ENCODE assay signal across 19 mouse cellular contexts in the genomic region with DNA sequence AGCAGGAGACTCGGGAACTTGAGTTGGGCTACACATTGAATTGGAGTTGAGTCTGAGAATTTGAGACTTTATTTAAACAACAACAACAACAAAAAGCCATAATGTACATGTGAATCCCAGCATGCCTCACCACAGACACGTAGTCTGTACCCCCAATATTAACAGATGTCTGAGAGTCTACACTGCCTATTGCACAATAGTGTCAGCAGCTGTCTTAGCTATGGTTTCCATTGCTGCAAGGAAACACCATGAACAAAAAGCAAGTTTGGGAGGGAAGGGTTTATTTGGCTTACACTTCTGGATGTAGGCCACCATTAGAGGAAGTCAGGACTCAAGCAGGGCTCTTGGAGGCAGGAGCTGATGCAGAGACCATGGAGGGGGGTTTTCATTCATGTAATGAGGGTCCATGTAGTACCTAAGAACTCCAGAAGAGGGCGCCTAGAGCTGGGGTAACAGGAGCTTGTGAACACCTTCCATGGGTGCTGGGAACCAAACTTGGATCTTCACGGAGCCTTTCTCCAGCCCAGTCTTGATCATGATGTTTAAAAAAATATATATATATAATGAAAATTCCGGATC. TPM values are rescaled to one million over a fixed set of nuclear protein-coding genes. Genes with fewer than 3 reads are reported as not detected.
A peak's percentile ranks its signal among the peaks of the same experiment; 100 is the strongest.
DNase-seq lines count a peak whose midpoint lies in the region; ATAC-seq and TF ChIP-seq lines count a peak whose summit lies in the region.
"Had no signal": no experiment of that assay in that cellular context is flagged by ENCODE, and none has a peak within 500 bp of the region (broad histone marks: within the 10 kb centered on the region; RNA-seq: fewer than 3 reads in every experiment).

No protein-coding gene starts in this region.

- H3K9me3 ChIP-seq in midbrain, postnatal 0 days (ENCODE audit: low read length): no peaks in the 10 kb centered on the region
- H3K9me3 ChIP-seq in midbrain, embryonic 15.5 days: no peaks in the 10 kb centered on the region
- H3K9me3 ChIP-seq: embryonic facial prominence, embryonic 15.5 days; forebrain, embryonic 15.5 days; liver, embryonic 15.5 days; midbrain, embryonic 10.5 days; neural tube, embryonic 12.5 days had no signal

- DNase-seq in cerebellum, postnatal 10 days: peak; percentile 5 to 10
- DNase-seq in midbrain, postnatal 0 days (ENCODE audit: low spot score): no peak
- DNase-seq in brain, embryonic 14.5 days (ENCODE audit: low read depth): no peak
- peak; percentile 24 for DNase-seq in thymus, postnatal 4 days
- no peak for DNase-seq in cerebellum, postnatal 4 days (ENCODE audit: low spot score in 2 of 2)
- no peak for DNase-seq in cerebellum, adult 8-10 months
- DNase-seq: cerebellum, postnatal 25 days; heart, postnatal 14 days; kidney, postnatal 4 days; retina, postnatal 1 day had no signal

- no peaks in the 10 kb centered on the region for H3K27me3 ChIP-seq in midbrain, postnatal 0 days (ENCODE audit: insufficient read depth, low read length)
- no peaks in the 10 kb centered on the region for H3K27me3 ChIP-seq in midbrain, embryonic 15.5 days (replicated peaks)
- H3K27me3 ChIP-seq: embryonic facial prominence, embryonic 15.5 days; forebrain, embryonic 15.5 days; liver, embryonic 15.5 days; neural tube, embryonic 12.5 days had no signal

- H3K4me3 ChIP-seq in midbrain, postnatal 0 days (ENCODE audit: low read depth, low read length): no peak overlapping the region
- H3K4me3 ChIP-seq in midbrain, embryonic 15.5 days: no peak overlapping the region
- H3K4me3 ChIP-seq: embryonic facial prominence, embryonic 15.5 days; forebrain, embryonic 15.5 days; liver, embryonic 15.5 days; midbrain, embryonic 10.5 days; neural tube, embryonic 12.5 days had no signal

- 76% methylated on average over 5 of the region's 5 CpGs for WGBS in midbrain, postnatal 0 days
- WGBS in midbrain, embryonic 15.5 days: 83% methylated on average over 5 of the region's 5 CpGs

- no peak for ATAC-seq in cerebellum, adult (ENCODE audit: insufficient number of reproducible peaks, low FRiP score, low TSS enrichment)
- no peak for ATAC-seq in midbrain, postnatal 0 days (ENCODE audit: low FRiP score)
- ATAC-seq in midbrain, embryonic 15.5 days (replicated peaks): no peak
- ATAC-seq: activated CD4-positive, CD25-positive, alpha-beta regulatory T cell, adult 4 months; forebrain, embryonic 15.5 days; inflammation-experienced regulatory T-cells, adult 6 months had no signal

- no peaks in the 10 kb centered on the region for H3K4me1 ChIP-seq in midbrain, postnatal 0 days (ENCODE audit: insufficient read depth, low read length)
- H3K4me1 ChIP-seq in midbrain, embryonic 15.5 days: no peaks in the 10 kb centered on the region
- H3K4me1 ChIP-seq: embryonic facial prominence, embryonic 15.5 days; forebrain, embryonic 15.5 days; liver, embryonic 15.5 days; midbrain, embryonic 10.5 days; neural tube, embryonic 12.5 days had no signal

- no peaks in the 10 kb centered on the region for H3K36me3 ChIP-seq in midbrain, postnatal 0 days (ENCODE audit: insufficient read depth, low read length)
- no peaks in the 10 kb centered on the region for H3K36me3 ChIP-seq in midbrain, embryonic 15.5 days (replicated peaks)
- H3K36me3 ChIP-seq: embryonic facial prominence, embryonic 15.5 days; forebrain, embryonic 15.5 days; liver, embryonic 15.5 days; midbrain, embryonic 10.5 days; neural tube, embryonic 12.5 days had no signal

- no peak for TF ChIP-seq POLR2A in brain, embryonic 14.5 days (IDR thresholded peaks at IDR 0.05; ENCODE audit: borderline replicate concordance, extremely low read depth, insufficient read depth, insufficient read length, poor library complexity, severe bottlenecking)

- H3K27ac ChIP-seq in midbrain, postnatal 0 days (ENCODE audit: low read depth, low read length): no peak overlapping the region
- no peak overlapping the region for H3K27ac ChIP-seq in midbrain, embryonic 15.5 days
- H3K27ac ChIP-seq: embryonic facial prominence, embryonic 15.5 days; forebrain, embryonic 15.5 days; liver, embryonic 15.5 days; midbrain, embryonic 10.5 days; neural tube, embryonic 12.5 days had no signal

- H3K9ac ChIP-seq in midbrain, postnatal 0 days (replicated peaks; ENCODE audit: low read length, poor library complexity, severe bottlenecking): no peak overlapping the region
- no peak overlapping the region for H3K9ac ChIP-seq in midbrain, embryonic 15.5 days
- H3K9ac ChIP-seq: embryonic facial prominence, embryonic 15.5 days; forebrain, embryonic 15.5 days; liver, embryonic 15.5 days; neural tube, embryonic 12.5 days had no signal

- no peak overlapping the region for H3K4me2 ChIP-seq in midbrain, postnatal 0 days (ENCODE audit: low read depth, low read length, poor library complexity, severe bottlenecking)
- no peak overlapping the region for H3K4me2 ChIP-seq in midbrain, embryonic 15.5 days
- H3K4me2 ChIP-seq: embryonic facial prominence, embryonic 15.5 days; forebrain, embryonic 15.5 days; liver, embryonic 15.5 days; neural tube, embryonic 12.5 days had no signal

- peak; percentile 4; the same call in 1 of the 2 replicates for TF ChIP-seq CTCF in midbrain, postnatal 0 days (IDR thresholded peaks at IDR 0.05)
- peak; percentile 25; the same call in 1 of the 2 replicates for TF ChIP-seq CTCF in brain, embryonic 14.5 days (IDR thresholded peaks at IDR 0.05; ENCODE audit: borderline replicate concordance, extremely low read depth, insufficient read depth, insufficient read length)

RNA-seq across cellular contexts. Expression of gene Gm10031, which starts 18.8 kb away (rescaled TPM):
- total RNA-seq in midbrain, postnatal 0 days (2014; rRNA removed): 23.7 and 29.5 TPM in 2 replicates
- polyA plus RNA-seq in midbrain, postnatal 0 days (2015; fragmentation: Nextera tagmentation; extraction: Ambion mirVana): 0.53 and 0.54 TPM in 2 replicates
- polyA plus RNA-seq in midbrain, embryonic 15.5 days (2015; fragmentation: Nextera tagmentation; extraction: Ambion mirVana): 0.38 and 0.45 TPM in 2 replicates
- 11.0 and 13.7 TPM in 2 replicates for polyA plus RNA-seq in brain, embryonic 14.5 days (2012; rRNA removed)

RNA-seq across cellular contexts. Expression of gene Soat1, which starts 30.9 kb away (rescaled TPM):
- 24.8 TPM in 2 replicates for total RNA-seq in midbrain, postnatal 0 days (2014; rRNA removed)
- polyA plus RNA-seq in midbrain, postnatal 0 days (2015; fragmentation: Nextera tagmentation; extraction: Ambion mirVana): 10.3 and 11.8 TPM in 2 replicates
- polyA plus RNA-seq in midbrain, embryonic 15.5 days (2015; fragmentation: Nextera tagmentation; extraction: Ambion mirVana): 9.1 and 9.2 TPM in 2 replicates
- 13.0 and 13.4 TPM in 2 replicates for polyA plus RNA-seq in brain, embryonic 14.5 days (2012; rRNA removed)

RNA-seq across cellular contexts. Expression of gene Abl2, which starts 53.6 kb away (rescaled TPM):
- total RNA-seq in midbrain, postnatal 0 days (2014; rRNA removed): 25.9 and 42.3 TPM in 2 replicates
- polyA plus RNA-seq in midbrain, postnatal 0 days (2015; fragmentation: Nextera tagmentation; extraction: Ambion mirVana): 4.2 and 4.7 TPM in 2 replicates
- 6.8 TPM in 2 replicates for polyA plus RNA-seq in midbrain, embryonic 15.5 days (2015; fragmentation: Nextera tagmentation; extraction: Ambion mirVana)
- polyA plus RNA-seq in brain, embryonic 14.5 days (2012; rRNA removed): 12.7 and 22.1 TPM in 2 replicates

Comparison
In these comparisons a context has a peak if more than half of its experiments do, and no peak if none do; other contexts are left out.
1. DNase-seq: peak in cerebellum, postnatal 10 days (2 of 2) and thymus, postnatal 4 days (single experiment); none in midbrain, postnatal 0 days (single experiment), brain, embryonic 14.5 days (single experiment), cerebellum, postnatal 4 days (0 of 2) and cerebellum, adult 8-10 months (single experiment).